Mouse (Mus musculus): ENCODE measurements around the gene Zar1l.
"Not testable (repeated sequence)": the region's sequence is repeated elsewhere in the genome, so short reads cannot be mapped to it uniquely, and the experiment has no call there.

Gene Zar1l

DNA sequence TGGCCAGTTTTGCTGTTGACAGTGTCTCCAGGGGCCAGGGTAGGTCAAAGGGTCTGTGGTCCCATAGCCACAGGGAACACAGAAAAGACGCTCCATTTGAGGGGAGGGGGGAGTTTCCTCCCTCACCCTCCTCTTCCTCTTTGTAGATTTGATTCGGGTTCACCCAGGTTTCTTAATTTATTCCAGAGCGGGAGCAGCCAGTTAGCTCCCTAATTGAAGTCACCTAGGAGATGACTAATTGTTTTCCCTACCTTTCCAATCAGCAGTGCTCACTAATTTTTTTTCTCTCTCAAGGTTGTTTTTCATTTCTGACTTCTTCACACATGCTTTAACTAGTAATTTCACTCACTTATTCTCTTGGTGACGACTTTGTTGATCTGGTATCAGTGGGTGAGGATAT, at the start of gene Zar1l:
TSS of gene Zar1l (minus strand) at position 101 of the 400 bp plus-strand sequence.
- DNase-seq (ENCODE audit: low spot score in 2 of 2): no peak

GRCm38 (mm10) chr5:150566971-150567370, 49.0 kb upstream of the Zar1l start:
- DNase-seq (ENCODE audit: low spot score in 2 of 2): no peak

DNA sequence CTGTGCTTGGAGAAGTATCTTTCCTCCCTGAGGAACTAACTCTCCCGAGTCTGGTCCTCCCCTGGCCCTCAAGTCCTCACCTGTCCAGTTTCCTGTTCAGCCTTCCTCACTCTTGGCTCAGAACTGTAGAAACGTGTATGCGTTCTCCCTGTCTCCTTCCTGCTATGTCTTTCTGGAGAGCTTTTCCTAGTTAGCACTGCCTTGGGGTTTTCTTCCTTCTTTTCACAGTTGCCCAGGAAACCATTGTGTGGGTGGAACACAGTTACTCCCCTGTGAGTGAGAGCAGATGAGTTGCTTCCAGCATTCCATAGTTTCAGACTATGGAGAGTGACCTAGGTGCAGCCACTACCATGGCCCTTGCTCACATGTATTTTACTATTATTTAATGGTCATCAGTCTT, 48.3 kb upstream of the Zar1l start:
- peak in 1 of 2 experiments; percentile 26 for DNase-seq (ENCODE audit: low spot score in 2 of 2)

DNA sequence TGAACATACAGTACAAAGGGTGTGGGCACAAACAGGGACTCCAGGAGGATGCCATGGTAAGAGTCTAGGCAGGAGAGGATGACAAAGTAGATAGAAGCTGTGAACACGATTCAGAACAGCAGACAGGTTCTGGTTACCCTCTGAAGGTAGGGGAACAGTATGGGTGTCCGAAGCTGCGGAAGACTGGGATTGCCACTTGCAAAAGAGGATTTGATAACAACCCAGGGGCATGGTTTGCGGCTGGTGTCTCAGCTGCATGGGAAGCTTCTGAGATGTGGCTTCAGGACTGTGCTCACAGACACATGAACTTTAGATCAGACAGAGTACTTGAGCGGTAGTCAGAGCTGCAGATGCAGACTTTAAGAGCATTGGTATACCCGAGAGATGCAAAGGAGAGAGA, 46.5 kb upstream of the Zar1l start:
- DNase-seq (ENCODE audit: low spot score in 2 of 2): no peak

DNA sequence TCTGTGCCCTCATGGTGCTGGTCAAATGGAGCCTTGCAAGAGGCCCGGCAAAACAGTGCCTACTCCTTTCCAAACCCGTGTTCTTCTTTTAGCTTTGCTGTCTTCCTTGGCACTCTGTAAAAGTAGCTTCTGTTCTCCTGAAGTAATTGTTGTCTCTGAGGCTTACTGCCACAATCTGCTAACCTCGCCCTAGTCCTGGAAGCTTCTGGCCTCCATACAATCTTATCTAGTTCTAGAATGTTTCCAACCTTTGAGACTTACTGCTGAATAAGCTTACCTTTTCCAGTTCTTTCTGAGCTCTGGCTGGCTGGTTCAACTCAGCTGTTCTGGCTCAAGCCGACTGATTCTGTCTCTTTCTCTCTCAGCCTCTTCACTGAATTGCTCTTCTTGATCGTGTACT, 43.8 kb upstream of the Zar1l start:
- no peak for DNase-seq (ENCODE audit: low spot score in 2 of 2)

DNA sequence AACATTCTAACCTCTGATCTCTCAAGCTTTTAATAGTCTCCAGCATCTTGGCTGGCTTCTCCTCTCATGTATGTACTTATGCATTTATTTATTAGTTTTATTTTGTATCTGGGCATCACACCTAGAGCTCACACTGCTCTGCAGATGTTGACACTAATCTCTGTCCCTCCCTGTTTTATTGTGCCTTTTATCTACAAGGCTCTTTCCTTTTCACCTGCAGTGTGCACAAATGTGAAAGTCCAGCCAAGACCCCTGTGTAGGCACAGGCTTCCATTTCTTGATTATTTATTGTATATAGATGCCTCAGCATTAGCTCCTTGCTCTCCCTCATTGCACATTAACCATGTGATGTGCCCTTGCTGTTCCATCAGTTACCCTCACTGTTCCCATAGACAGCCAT, 43.4 kb upstream of the Zar1l start:
- no peak for DNase-seq (ENCODE audit: low spot score in 2 of 2)

GRCm38 (mm10) chr5:150560851-150561250, 42.9 kb upstream of the Zar1l start:
- DNase-seq (ENCODE audit: low spot score in 2 of 2): no peak

DNA sequence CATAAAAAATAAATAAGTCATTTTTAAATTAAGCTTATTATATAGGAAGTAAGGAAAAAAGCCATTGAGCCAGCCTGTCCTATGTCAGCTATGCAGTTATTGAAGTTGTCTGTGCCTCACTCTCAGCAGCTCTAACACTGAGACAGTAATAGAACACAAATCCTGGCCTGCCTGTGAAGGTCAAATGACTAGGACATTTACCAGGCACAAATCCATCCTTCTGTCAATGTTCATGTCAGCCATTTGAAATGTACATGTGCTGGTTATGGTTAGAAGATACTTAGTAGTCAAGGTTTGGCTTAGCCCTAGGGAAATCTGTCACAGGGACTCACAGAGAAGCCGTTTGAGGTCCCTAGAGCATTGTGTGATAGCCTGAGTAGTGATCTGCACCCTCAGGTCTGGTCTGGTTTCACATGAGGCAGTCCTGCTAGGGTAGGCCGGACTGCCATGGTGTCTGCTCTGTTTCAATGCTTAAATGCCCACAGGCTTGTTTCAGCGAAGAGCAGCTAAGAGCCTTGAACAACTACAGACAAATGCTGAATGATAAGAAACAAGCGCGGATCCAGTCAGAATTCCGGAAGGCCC, 41.6 kb upstream of the Zar1l start:
- no peak for DNase-seq (ENCODE audit: low spot score in 2 of 2)

DNA sequence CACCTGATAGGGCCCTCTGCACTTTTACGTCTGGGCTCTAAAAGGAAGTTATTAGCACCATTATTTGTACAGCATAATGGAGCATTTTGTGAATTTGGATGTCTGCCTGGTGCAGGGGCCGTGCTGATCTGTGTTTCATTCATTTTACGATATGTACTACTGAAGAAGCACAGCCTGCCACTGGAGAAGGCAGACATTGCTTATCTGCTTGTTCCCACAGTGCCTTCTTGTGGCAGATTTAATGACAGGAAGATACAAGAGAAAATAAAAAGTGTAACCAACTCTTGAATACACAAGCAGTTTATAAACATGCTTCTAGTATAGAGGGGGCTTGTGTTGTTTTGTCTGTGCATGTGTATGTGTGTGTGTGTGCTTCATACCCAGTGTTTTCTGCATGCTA, 33.7 kb upstream of the Zar1l start:
- DNase-seq (ENCODE audit: low spot score in 2 of 2): no peak

DNA sequence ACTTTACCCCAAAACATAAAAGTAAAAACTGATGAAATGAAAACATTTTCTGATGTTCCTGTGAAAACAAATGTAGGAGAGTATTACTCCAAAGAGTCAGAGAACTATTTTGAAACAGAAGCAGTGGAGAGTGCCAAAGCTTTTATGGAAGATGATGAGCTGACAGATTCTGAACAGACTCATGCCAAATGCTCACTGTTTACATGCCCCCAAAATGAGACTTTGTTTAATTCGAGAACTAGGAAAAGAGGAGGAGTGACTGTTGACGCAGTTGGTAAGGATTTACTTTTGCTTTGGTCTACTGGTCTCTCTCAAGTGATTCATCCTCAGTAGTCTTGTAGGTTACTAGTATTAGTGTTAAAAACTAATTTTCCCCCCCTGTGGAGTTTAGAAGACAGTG, 25.2 kb upstream of the Zar1l start:
- DNase-seq (ENCODE audit: low spot score in 2 of 2): no peak

DNA sequence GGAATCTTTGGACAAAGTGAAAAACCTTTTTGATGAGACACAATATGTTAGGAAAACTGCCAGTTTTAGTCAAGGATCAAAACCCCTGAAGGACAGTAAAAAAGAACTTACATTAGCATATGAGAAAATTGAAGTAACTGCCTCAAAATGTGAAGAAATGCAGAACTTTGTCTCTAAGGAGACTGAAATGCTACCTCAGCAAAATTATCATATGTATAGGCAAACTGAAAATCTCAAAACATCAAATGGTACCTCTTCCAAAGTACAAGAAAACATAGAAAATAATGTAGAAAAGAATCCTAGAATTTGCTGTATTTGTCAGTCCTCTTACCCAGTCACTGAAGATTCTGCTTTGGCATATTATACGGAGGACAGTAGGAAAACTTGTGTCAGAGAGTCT, 23.3 kb upstream of the Zar1l start:
- no peak for DNase-seq (ENCODE audit: low spot score in 2 of 2)

GRCm38 (mm10) chr5:150525239-150525638, 7.3 kb upstream of the Zar1l start:
- DNase-seq (ENCODE audit: low spot score in 2 of 2): no peak

DNA sequence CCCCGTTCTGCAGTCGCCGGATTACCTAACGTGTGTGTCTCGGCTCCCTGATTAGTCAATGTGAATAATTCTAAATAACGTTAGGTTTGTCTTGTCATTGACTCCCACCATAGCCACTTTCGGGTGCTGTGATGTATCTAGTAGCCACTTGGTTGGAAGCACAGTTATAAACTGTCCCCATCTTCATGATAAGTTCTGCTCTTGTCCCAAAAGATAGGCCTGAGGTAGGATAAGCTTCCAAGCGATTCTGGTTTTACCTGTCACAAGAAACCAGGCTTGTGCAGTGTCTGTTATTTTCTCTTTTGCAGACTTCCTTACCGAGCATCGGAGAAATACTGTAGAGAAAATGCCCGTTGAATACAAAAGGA, 4.9 kb upstream of the Zar1l start:
- no peak for DNase-seq (ENCODE audit: low spot score in 2 of 2)

- peak; percentile 80 to 87 for DNase-seq (ENCODE audit: low spot score in 2 of 2)
Measured at GRCm38 (mm10) chr5:150521937-150522866, 4.2 kb upstream of the Zar1l start, which contains the start of gene Brca2. Gene Brca2 (plus strand): TSS chr5:150522630.

GRCm38 (mm10) chr5:150519551-150519950, 1.6 kb upstream of the Zar1l start:
- no peak for DNase-seq (ENCODE audit: low spot score in 2 of 2)

DNA sequence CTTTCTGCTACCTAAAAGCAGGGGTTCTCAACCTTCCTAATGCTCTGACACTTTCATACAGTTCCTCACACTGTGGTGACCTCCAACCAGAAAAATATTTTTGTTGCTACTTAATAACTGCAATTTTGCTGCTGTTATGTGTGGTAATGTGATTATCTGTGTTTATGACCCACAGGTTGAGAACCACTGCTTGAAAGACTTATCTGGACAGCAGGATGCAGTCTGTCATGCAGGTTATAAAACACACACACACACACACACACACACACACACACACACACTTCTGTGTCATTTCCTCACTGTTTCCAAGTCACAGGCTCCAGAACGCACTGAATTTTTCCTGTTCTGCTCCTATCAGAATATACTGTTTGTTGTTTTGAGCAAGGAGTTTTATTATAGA, 3.9 kb downstream of the Zar1l start:
- no peak for DNase-seq (ENCODE audit: low spot score in 2 of 2)

DNA sequence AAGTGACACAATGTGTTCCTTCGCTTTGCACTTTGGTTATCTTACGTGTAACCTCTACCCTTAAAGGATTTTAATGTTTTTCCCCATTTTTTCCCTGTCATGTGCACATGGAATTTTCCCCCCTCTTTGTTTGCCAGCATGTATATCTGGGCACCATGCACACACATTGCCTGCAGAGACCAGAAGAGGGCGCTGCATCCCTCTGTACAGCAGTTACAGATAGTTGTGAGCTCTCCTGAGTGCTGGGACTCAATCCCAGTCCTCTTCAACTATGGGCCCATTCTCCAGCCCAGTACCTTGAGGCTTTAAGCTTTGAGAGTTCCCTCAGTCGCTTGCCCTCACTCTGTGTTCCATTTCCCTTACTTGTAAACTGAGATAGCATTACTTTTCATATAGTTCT, 4.7 kb downstream of the Zar1l start:
- no peak for DNase-seq (ENCODE audit: low spot score in 2 of 2)

- no peak for DNase-seq (ENCODE audit: low spot score in 2 of 2)
Measured at GRCm38 (mm10) chr5:150510451-150511225, 7.3 kb downstream of the Zar1l start.

GRCm38 (mm10) chr5:150495792-150496191, 22.2 kb downstream of the Zar1l start:
- no peak for DNase-seq (ENCODE audit: low spot score in 2 of 2)

DNA sequence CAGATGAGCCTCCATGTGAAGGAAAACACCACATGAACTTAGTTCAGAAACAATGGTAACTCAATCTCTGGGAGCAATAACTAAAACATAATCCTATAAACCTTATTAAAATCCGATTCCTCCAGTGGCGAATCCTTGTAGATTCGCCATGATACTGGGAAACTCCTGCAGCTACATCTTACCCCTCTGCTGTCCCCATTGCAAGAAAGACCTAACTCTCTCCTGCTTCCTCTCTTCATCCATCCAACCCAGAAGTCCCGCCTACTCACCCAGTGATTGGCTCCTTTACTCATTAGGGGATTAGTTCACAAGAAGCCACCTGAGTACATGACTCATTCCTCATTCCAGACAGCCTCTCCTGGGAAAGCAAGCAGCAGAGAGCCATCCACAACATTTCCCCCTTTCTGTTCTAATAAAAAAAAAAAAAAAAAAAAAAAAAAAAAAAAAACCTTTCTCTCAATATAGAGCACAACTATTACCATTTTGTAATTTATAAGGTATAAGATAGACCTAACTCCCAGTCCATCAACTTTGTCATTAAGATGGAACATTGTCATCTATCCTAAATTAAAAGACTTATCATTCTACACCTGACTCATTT, 26.3 kb downstream of the Zar1l start:
- DNase-seq (ENCODE audit: low spot score in 2 of 2): not testable (repeated sequence)

DNA sequence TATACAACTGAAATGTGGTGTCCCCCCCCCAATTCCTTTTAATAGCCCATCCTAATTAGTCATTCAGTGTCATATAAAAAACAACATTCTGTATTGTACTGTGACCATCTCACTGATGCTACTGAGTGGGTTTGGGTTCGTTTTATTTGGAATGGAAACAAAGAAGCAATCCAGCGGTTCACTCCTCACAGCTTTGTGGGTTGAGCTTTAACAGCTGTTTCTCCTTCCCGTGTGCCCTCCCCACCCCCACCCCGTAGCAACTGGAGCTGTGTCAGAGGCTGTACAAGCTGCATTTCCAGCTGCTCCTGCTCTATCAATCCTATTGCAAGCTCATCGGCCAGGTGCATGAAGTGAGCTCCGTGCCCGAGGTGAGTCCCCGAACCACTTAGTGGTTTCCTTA, 27.1 kb downstream of the Zar1l start:
- no peak for DNase-seq (ENCODE audit: low spot score in 2 of 2)

GRCm38 (mm10) chr5:150490285-150490684, 27.7 kb downstream of the Zar1l start:
- DNase-seq (ENCODE audit: low spot score in 2 of 2): no peak
